Mouse (Mus musculus): ENCODE results near the gene Kcnj6.
A peak's percentile ranks its signal among the peaks of the same experiment; 100 is the strongest.

Gene Kcnj6

DNA sequence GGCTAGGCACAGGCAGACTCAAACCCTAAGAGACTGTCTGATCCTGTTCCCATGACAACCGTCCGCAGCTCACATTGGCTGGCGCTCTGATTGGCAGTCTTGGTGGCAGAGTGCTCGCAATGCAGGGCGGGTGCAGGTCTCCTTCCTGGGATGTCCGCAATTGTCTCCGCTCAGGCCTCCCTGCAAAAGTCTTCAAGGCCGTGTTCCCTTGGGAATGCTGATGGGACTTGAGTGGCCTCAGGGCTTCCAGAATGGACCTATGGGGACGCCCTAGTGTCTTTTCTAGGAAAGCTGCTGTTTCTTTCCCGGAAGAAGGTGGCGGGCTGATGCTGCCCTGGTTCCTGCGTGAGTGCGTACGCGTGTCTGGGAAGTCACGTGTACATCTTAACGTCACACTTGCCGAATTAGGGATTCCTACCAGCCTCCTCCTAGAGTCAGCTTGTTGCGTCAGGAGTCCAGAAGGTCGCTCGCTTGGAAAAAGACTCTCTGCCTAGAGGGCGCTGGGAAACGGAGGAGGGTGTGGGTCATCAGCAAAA, 273.4 kb downstream of the Kcnj6 start:
- Histone ChIP-seq H3K27me3 (ENCODE audit: insufficient read depth, low read length) (no peaks in the 10 kb centered on the region), H3K9me3 (ENCODE audit: low read length) (peaks cover 2% of the 10 kb centered on the region; the same call in 1 of the 2 replicates), H3K4me3 (replicated peaks; ENCODE audit: low read length) (peak overlapping the region; percentile 85), H3K36me3 (ENCODE audit: insufficient read depth, low read length) (no peaks in the 10 kb centered on the region), H3K4me1 (replicated peaks; ENCODE audit: low read depth, low read length) (peaks cover 39% of the 10 kb centered on the region)
- TF ChIP-seq CTCF (conservative IDR thresholded peaks at IDR 0.05; ENCODE audit: low read length) (no peak), NANOG (IDR thresholded peaks at IDR 0.05; ENCODE audit: borderline replicate concordance, low read length) (no peak), POU5F1 (IDR thresholded peaks at IDR 0.05; ENCODE audit: borderline replicate concordance, low read length) (no peak)

DNA sequence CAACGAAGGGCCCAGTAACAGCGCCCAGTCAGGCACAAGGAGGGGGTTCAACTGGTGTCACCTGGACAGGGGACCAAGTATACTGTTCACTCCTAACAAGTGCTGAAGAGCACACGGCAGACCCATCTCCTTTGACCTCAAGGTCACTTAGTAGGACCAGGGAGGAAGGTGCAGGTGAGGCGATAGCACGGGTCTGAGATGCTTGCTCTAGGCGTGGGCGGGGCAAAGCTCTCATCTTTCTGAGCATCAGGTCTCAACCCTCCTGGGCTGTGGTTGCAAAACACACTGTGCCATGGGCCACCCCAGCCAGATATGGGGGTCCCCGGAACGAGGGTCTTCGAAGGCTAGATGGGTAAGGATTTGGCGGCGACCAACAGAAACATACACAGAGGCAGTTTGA, 274.6 kb downstream of the Kcnj6 start:
- no peaks in the 10 kb centered on the region for H3K9me3 ChIP-seq (ENCODE audit: low read length)
- peaks cover 47% of the 10 kb centered on the region for H3K4me1 ChIP-seq (replicated peaks; ENCODE audit: low read depth, low read length)
- no peak for TF ChIP-seq NANOG (IDR thresholded peaks at IDR 0.05; ENCODE audit: borderline replicate concordance, low read length)
- no peak for TF ChIP-seq CTCF (conservative IDR thresholded peaks at IDR 0.05; ENCODE audit: low read length)
- no peak for TF ChIP-seq POU5F1 (IDR thresholded peaks at IDR 0.05; ENCODE audit: borderline replicate concordance, low read length)
- H3K36me3 ChIP-seq (ENCODE audit: insufficient read depth, low read length): no peaks in the 10 kb centered on the region
- peak overlapping the region; percentile 41 for H3K4me3 ChIP-seq (replicated peaks; ENCODE audit: low read length)
- H3K27me3 ChIP-seq (ENCODE audit: insufficient read depth, low read length): no peaks in the 10 kb centered on the region

DNA sequence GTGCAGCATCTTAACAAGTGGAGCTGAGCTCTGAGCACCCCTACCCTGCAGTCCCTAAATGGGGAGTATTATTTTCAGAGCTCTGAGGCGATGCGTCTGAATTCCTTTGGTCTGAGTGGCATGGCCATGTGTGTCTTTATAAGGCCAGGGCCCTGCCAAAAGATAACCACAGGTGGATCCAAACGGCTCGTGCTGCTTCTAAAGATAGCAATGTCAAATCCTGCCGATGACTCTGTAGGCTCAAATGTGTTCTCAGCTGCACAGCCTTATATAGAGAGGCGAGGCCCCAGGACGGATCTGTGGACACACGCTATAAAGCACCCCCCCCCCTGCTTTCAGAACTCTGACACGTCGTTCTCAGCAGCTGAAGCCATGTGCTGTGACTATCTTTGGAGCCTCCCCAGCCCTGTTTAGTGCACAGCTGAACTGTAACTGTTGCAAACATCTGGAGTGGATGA, 275.9 kb downstream of the Kcnj6 start:
- H3K36me3 ChIP-seq (ENCODE audit: insufficient read depth, low read length): no peaks in the 10 kb centered on the region
- peaks cover 2% of the 10 kb centered on the region; the same call in 1 of the 2 replicates for H3K9me3 ChIP-seq (ENCODE audit: low read length)
- TF ChIP-seq CTCF (conservative IDR thresholded peaks at IDR 0.05; ENCODE audit: low read length): no peak
- TF ChIP-seq POU5F1 (IDR thresholded peaks at IDR 0.05; ENCODE audit: borderline replicate concordance, low read length): no peak
- no peak for TF ChIP-seq NANOG (IDR thresholded peaks at IDR 0.05; ENCODE audit: borderline replicate concordance, low read length)

DNA sequence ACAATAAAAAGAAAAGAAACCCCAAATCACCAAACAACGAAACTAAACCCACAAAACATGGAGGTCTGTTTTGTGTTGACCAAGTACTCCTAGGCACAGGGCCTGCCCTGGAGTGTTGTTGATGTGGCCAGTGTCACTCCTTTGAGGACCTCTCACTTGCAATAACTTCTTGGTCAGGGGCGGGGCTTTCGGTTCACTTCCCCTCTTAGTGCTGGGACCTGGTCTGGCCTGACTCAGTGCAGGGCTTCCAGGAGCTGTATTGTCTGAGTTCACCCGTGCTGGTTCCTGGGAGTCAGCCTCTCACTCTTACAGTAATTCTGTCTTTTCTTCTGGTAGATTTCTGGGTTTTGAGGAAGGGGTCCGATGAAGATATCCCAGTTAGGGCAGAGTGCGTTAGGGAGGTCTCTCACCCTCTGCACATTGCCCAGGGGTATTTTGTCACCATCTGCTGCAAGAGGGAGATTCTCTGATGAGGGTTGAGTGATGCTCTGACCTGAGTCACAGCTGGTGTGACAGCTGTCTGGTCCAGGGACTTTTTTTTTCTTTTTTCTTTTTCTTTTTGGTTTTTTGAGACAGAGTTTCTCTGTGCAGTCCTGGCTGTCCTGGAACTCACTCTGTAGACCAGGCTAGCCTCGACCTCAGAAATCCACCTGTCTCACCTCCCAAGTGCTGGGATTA, 276.9 kb downstream of the Kcnj6 start:
- H3K4me3 ChIP-seq (replicated peaks; ENCODE audit: low read length): no peak overlapping the region

More for the DNA sequence above, 275.9 kb downstream of the Kcnj6 start:
- Histone ChIP-seq H3K4me3 (replicated peaks; ENCODE audit: low read length) (no peak overlapping the region), H3K4me1 (replicated peaks; ENCODE audit: low read depth, low read length) (peaks cover 42% of the 10 kb centered on the region), H3K27me3 (ENCODE audit: insufficient read depth, low read length) (no peaks in the 10 kb centered on the region)

DNA sequence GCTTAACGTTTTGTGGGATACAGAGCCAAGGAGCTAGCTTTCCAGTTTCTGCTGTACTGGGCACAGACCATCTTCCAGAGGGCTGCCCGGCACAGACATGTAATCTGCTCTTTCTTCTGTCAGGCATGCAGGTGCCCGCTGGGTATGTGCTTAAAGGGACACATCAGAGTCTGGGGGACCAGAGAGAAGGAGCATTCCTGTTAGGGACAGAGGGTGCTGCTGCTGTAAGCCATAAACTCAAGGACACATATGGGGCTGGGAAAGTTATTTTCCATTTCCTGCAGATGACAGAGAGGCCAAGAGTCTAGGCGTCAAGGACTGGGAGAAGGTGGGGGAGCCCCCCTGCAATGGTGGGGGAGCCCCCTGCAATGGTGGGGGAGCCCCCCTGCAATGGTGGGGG, 278.0 kb downstream of the Kcnj6 start:
- peaks cover 44% of the 10 kb centered on the region for H3K4me1 ChIP-seq (replicated peaks; ENCODE audit: low read depth, low read length)
- no peaks in the 10 kb centered on the region for H3K36me3 ChIP-seq (ENCODE audit: insufficient read depth, low read length)
- H3K4me3 ChIP-seq (replicated peaks; ENCODE audit: low read length): no peak overlapping the region
- peaks cover 6% of the 10 kb centered on the region for H3K27me3 ChIP-seq (ENCODE audit: insufficient read depth, low read length)
- TF ChIP-seq POU5F1 (IDR thresholded peaks at IDR 0.05; ENCODE audit: borderline replicate concordance, low read length) (no peak), CTCF (conservative IDR thresholded peaks at IDR 0.05; ENCODE audit: low read length) (no peak), NANOG (IDR thresholded peaks at IDR 0.05; ENCODE audit: borderline replicate concordance, low read length) (no peak)
- H3K9me3 ChIP-seq (ENCODE audit: low read length): peaks cover 5% of the 10 kb centered on the region; the same call in 1 of the 2 replicates

More for the DNA sequence above, 276.9 kb downstream of the Kcnj6 start:
- TF ChIP-seq CTCF (conservative IDR thresholded peaks at IDR 0.05; ENCODE audit: low read length): no peak
- no peak for TF ChIP-seq POU5F1 (IDR thresholded peaks at IDR 0.05; ENCODE audit: borderline replicate concordance, low read length)
- no peak for TF ChIP-seq NANOG (IDR thresholded peaks at IDR 0.05; ENCODE audit: borderline replicate concordance, low read length)
- Histone ChIP-seq H3K36me3 (ENCODE audit: insufficient read depth, low read length) (no peaks in the 10 kb centered on the region), H3K9me3 (ENCODE audit: low read length) (peaks cover 5% of the 10 kb centered on the region; the same call in 1 of the 2 replicates), H3K4me1 (replicated peaks; ENCODE audit: low read depth, low read length) (peaks cover 42% of the 10 kb centered on the region), H3K27me3 (ENCODE audit: insufficient read depth, low read length) (no peaks in the 10 kb centered on the region; the same call in 1 of the 2 replicates)

DNA sequence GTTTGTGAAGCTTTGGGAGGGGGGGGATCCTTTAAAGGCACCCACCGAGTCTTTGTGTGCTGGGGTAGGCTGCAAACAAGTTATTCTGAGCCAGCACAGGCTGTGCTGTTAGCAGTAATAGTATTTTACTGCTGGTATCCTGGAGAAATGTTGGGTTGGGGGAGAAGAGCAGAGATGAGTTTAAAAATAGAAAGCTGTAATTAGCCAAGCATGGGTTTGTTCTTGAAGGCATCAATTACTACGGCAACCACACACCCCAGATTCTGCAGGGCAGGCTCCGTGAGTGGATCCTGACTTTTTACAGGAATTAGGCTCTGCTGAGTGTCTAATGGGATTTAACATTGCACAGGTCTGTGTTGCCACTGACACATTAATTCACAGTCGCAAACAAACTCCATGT, 278.6 kb downstream of the Kcnj6 start:
- Histone ChIP-seq H3K27me3 (ENCODE audit: insufficient read depth, low read length) (peaks cover 7% of the 10 kb centered on the region), H3K4me1 (replicated peaks; ENCODE audit: low read depth, low read length) (peaks cover 47% of the 10 kb centered on the region), H3K4me3 (replicated peaks; ENCODE audit: low read length) (no peak overlapping the region), H3K9me3 (ENCODE audit: low read length) (peaks cover 5% of the 10 kb centered on the region; the same call in 1 of the 2 replicates), H3K36me3 (ENCODE audit: insufficient read depth, low read length) (no peaks in the 10 kb centered on the region)
- TF ChIP-seq NANOG (IDR thresholded peaks at IDR 0.05; ENCODE audit: borderline replicate concordance, low read length) (no peak), CTCF (conservative IDR thresholded peaks at IDR 0.05; ENCODE audit: low read length) (no peak), POU5F1 (IDR thresholded peaks at IDR 0.05; ENCODE audit: borderline replicate concordance, low read length) (no peak)

DNA sequence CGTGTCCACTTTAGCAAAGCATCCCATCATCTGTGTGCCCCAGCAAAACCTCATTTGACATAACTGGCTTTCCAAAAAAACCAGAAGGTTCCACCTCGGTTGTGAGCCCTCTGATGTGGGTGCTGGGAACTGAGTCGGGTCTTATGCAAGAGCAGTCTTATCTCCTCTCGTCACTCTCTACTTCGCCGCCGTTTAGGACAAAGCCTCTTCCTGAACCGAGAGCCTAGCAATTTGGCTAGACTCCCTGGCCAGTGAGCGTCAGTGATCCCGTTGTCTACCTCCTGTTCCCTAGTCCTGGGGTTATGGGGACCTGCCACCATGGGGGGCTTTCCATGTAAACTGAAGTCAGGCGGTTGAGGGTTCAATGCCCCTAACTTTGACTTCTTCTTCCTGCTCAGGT, 280.4 kb downstream of the Kcnj6 start:
- peaks cover 41% of the 10 kb centered on the region for H3K4me1 ChIP-seq (replicated peaks; ENCODE audit: low read depth, low read length)
- H3K9me3 ChIP-seq (ENCODE audit: low read length): peaks cover 5% of the 10 kb centered on the region; the same call in 1 of the 2 replicates
- no peak overlapping the region for H3K4me3 ChIP-seq (replicated peaks; ENCODE audit: low read length)
- H3K27me3 ChIP-seq (ENCODE audit: insufficient read depth, low read length): peaks cover 7% of the 10 kb centered on the region
- TF ChIP-seq POU5F1 (IDR thresholded peaks at IDR 0.05; ENCODE audit: borderline replicate concordance, low read length) (no peak), NANOG (IDR thresholded peaks at IDR 0.05; ENCODE audit: borderline replicate concordance, low read length) (no peak)
- no peaks in the 10 kb centered on the region for H3K36me3 ChIP-seq (ENCODE audit: insufficient read depth, low read length)

DNA sequence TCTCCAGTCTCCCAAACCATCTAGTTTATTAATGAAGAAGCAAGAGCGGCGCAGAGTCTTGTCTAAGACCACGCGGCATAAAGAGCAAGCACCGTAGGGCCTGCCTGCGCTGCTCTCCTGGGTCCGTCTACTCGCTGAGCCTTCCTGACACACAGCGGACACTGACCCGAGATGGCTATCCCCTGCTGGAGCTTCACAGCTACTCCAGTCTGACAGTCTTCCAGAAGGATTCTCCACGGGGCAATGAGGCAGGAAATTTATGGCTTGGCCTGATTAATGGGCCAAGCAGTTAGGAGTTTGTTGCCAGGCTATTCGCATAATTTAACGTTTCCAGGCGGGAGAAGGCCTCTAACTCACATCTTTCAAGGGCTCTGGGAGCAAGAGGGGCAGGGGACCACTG, 283.0 kb downstream of the Kcnj6 start:
- H3K9me3 ChIP-seq (ENCODE audit: low read length): peaks cover 5% of the 10 kb centered on the region; the same call in 1 of the 2 replicates
- H3K4me3 ChIP-seq (replicated peaks; ENCODE audit: low read length): peak overlapping the region; percentile 63
- peaks cover 7% of the 10 kb centered on the region for H3K27me3 ChIP-seq (ENCODE audit: insufficient read depth, low read length)
- peaks cover 40% of the 10 kb centered on the region for H3K4me1 ChIP-seq (replicated peaks; ENCODE audit: low read depth, low read length)
- H3K36me3 ChIP-seq (ENCODE audit: insufficient read depth, low read length): no peaks in the 10 kb centered on the region
- TF ChIP-seq POU5F1 (IDR thresholded peaks at IDR 0.05; ENCODE audit: borderline replicate concordance, low read length): no peak
- no peak for TF ChIP-seq NANOG (IDR thresholded peaks at IDR 0.05; ENCODE audit: borderline replicate concordance, low read length)
- no peak for TF ChIP-seq CTCF (conservative IDR thresholded peaks at IDR 0.05; ENCODE audit: low read length)

All from E14TG2a.4 (cell line).